Mouse (Mus musculus) layer of hippocampus, adult 8-10 months (tissue): ENCODE measurements around the gene Plcb2. TPM values are rescaled to one million over a fixed set of nuclear protein-coding genes. Genes with fewer than 3 reads are reported as not detected.

Experiments used
- DNase-seq, 2 experiments: peaks; one replicate each; pipeline ENCODE4 v3.0.0; 2022; ENCODE audit warnings: low spot score in 2 of 2
- total RNA-seq, 4 experiments: library from RNA; stranded (reverse); gene quantifications; 2 replicates each; pipeline ENCODE4 v1.2.4; 2022

The Plcb2 gene
- total RNA-seq, 4 experiments from 2014 or later: 2.6 to 7.6 (median 4.7) TPM

DNA sequence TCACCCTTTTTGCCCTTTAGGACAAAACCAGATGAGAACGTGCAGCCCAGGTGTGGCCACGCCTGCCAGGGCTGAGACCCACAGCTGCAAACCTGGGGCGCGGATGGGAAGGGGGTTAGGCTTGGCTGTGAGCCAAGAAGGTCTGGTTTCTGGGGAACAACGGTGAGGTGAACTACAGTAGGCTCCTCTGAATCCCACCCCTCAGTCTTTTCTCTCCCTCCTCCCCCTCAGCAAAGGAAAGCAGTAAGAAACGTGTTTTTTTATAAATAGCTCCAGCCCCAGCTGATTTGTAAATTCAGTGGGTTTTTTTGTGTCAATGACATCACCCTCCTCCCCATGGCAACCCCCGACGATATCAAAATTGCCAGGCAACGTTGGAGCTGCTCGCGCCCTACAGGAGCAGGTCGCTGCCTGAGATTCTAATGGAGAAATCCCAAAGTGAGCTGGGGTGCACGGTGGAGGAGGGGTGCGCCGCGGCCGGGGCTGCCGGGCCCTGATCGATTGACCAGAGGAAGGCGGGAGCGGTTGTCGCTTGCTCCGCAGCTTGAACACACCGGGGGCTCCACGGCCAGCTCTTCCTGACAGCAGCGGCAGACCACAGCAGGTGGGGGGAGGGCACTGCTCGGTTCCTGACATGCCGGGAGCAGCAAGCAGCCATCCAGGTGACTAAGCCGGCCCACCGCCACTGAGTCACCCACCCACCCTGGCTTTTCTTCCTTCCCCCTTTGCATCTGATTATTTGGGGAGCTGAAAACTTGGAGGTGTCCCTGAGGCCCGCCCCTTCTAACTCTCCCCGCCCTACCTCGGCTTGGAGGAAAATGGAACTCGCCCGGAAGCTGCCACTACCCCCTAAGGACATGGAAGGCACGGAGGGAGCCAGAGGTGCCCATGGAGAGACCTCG, 65.1 kb downstream of the Plcb2 start, which contains the start of gene Pak6:
Pak6 (plus strand) TSS at position 402 of the 902 bp plus-strand sequence.
- peak; percentile 64 to 69 for DNase-seq

DNA sequence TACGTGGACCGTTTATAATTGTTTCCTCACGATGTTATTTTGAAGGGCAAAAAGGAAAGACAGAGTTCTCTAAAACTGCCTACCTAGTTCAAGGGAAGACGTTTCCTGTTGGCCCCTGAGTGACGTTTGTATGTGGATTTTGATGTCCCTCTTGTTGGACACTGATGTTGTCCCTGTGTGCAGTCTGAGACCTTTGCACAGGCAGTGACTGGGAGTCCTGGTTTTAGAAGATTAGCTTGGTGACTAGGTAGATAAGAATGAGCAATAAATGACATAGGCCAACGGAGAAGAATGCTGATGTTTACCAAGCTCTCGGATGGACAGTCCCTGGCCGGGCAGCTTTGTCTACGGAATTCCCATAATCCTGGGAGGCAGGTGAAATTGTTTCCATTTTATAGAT, 66.3 kb downstream of the Plcb2 start:
- DNase-seq: no peak

DNA sequence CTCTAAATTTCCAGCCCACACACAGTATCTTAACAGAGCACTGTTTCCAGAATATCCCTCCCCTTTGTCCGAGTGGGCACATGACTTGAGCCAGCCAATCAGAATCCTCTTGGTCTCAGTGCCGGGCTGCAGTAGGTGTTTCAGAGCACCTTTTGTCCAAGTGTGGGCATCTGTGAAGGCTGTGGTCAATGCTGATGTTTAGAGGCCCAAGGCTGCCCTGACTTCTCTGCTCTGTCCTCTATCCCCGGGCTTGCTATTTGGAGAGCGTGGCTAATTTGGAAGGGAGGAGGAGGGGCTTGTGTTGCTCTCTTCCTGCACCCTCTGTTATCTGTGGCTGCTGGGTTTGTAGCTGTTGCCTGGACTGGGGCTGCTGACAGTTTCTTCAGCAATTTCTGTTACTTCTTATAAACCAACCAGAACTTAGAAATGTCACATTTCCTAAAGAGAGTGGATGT, 68.2 kb downstream of the Plcb2 start:
- peak; percentile 34 to 38 for DNase-seq

DNA sequence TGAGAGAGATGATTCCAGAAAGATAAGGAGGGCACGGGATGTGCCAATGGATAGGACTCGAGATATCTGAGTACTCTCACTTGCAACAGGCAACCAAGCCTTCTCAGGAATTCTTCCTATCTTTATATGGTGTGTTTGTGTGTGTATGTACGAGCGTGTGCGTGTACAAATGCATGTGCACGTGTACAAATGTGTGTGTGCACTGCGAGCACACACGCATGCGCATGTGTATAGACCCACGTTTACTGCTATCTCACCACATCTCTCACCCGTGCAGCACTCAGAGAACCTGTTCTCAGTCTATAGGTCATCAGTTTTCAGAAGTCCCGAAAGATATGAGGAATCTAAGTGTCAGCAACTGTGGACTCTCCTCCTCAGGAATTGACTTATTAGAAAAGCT, 68.7 kb downstream of the Plcb2 start:
- DNase-seq: no peak

DNA sequence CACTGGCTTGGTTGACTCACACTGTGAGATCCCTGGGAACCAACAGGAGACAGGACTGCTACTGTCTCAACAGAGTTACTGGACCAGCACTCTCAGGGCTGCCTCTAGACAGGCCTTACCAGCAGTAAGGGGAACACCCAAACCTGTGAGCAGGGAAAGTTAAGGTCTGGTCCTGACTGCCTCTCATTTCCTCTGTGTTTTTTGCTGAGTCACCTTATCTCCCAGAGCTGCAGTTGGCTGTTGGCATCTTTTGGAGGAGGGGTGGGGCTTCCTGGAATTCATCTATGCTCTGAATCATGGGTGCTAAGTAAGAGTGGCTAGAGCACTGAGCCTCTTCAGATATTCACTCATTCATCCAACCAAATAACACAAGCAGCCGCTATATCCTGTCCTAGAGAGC, 69.2 kb downstream of the Plcb2 start:
- no peak for DNase-seq

DNA sequence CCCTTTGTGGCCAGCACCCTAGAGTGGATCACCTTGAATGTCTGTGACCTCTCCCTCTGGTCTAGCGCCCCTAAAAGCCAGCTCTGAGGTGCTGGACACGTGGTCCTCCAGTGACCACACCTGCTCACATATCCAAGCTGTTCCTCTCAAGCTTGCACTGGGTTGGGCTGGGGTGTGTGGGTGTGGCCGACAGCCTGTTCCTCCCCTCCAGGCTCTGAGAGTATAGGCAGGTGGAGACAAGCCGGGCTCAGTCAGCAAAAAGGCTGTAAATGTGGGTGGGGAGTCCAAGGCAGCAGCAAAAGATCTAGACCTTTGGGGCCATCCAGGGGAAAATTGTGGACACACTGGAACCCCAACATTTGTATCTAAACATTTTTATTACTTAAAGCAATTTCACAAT, 69.8 kb downstream of the Plcb2 start:
- no peak for DNase-seq

Other genes starting within 250 kb of the Plcb2 start
- 100 to 1,000 TPM; 174 to 183 (median 182) TPM for gene Srp14, start 248.7 kb downstream of the Plcb2 start, total RNA-seq
- 1 to 10 TPM; 2.0 to 8.6 (median 4.1) TPM for gene Bmf, start 178.8 kb downstream of the Plcb2 start, total RNA-seq
- 1 to 10 TPM; 2.1 to 3.3 (median 2.3) TPM for gene Bub1b, start 130.2 kb downstream of the Plcb2 start, total RNA-seq
- gene Pak6, start 65.1 kb downstream of the Plcb2 start, total RNA-seq: 10 to 100 TPM; 50.7 to 58.1 (median 54.1) TPM
- 10 to 100 TPM; 11.8 to 16.0 (median 12.9) TPM for gene Ankrd63, start 24.5 kb downstream of the Plcb2 start, total RNA-seq
- 10 to 100 TPM; 58.4 to 69.8 (median 63.7) TPM for gene Inafm2, start 17.3 kb upstream of the Plcb2 start, total RNA-seq
- 1 to 10 TPM; 6.2 to 8.4 (median 6.6) TPM for gene Ccdc9b, start 34.2 kb upstream of the Plcb2 start, total RNA-seq
- not detected for gene Phgr1, start 44.3 kb upstream of the Plcb2 start, total RNA-seq
- gene Disp2, start 51.3 kb upstream of the Plcb2 start, total RNA-seq: 100 to 1,000 TPM; 231 to 282 (median 253) TPM
- 1 to 10 TPM; 1.1 to 2.0 (median 1.5) TPM for gene Knstrn, start 85.6 kb upstream of the Plcb2 start, total RNA-seq
- 100 to 1,000 TPM in 3 of 4 experiments, 10 to 100 TPM in 1; 98.7 to 127 (median 107) TPM for gene Ivd, start 133.5 kb upstream of the Plcb2 start, total RNA-seq
- gene Bahd1, start 171.9 kb upstream of the Plcb2 start, total RNA-seq: 10 to 100 TPM; 48.8 to 57.2 (median 54.9) TPM
- 1 to 10 TPM; 3.5 to 4.3 (median 3.8) TPM for gene Chst14, start 198.1 kb upstream of the Plcb2 start, total RNA-seq